Mouse (Mus musculus) adipose tissue, adult 10 weeks (tissue): ENCODE results near the gene Mdk. TPM values are rescaled to one million over a fixed set of nuclear protein-coding genes. Genes with fewer than 3 reads are reported as not detected.

Experiments
- polyA plus RNA-seq: library from polyadenylated mRNA; stranded (reverse); fragments of 350-450 nt; fragmentation: Illumina TruSeq; extraction: RNeasy Lipid Tissue Mini Kit (QIAGEN cat#74804); gene quantifications from one replicate; pipeline ENCODE4 v1.2.3, GENCODE M21; 2014; ENCODE audit warnings: low read depth, low replicate concordance

The Mdk gene
- 25.2 TPM for polyA plus RNA-seq

GRCm38 (mm10) chr2:91932160-91932711 lies at the start of gene Mdk:
Gene Mdk, minus strand, starts transcription at chr2:91932297.

GRCm38 (mm10) chr2:91975581-91976541 lies 43.8 kb upstream of the Mdk start, which contains the start of gene Dgkz:
Gene Dgkz, minus strand, starts transcription at chr2:91975864.

GRCm38 (mm10) chr2:91945483-91945882 lies 13.4 kb upstream of the Mdk start, which contains the start of gene Gm9821:
Gene Gm9821, plus strand, starts transcription at chr2:91945703.

GRCm38 (mm10) chr2:91926949-91927348 lies 5.1 kb downstream of the Mdk start, which contains the start of gene Chrm4:
Gene Chrm4, plus strand, starts transcription at chr2:91927249.

Other genes with a start within 250 kb of the Mdk start
- gene Atg13, start 221.7 kb downstream of the Mdk start, polyA plus RNA-seq = 33.3 TPM
- 10.5 TPM for gene Harbi1, start 221.4 kb downstream of the Mdk start, polyA plus RNA-seq
- gene Ambra1, start 202.2 kb downstream of the Mdk start, polyA plus RNA-seq = 22.0 TPM
- not detected for gene Chrm4, start 5.0 kb downstream of the Mdk start, polyA plus RNA-seq
- gene Gm9821, start 13.4 kb upstream of the Mdk start, polyA plus RNA-seq = not detected
- 48.4 TPM for gene Dgkz, start 43.6 kb upstream of the Mdk start, polyA plus RNA-seq
- 15.3 TPM for gene Creb3l1, start 92.2 kb upstream of the Mdk start, polyA plus RNA-seq
- gene Phf21a, start 160.8 kb upstream of the Mdk start, polyA plus RNA-seq = 24.1 TPM